Mouse (Mus musculus) bone marrow, adult 2 months (tissue): Measurements from ENCODE around the gene Wdr20.

Experiments used
- CTCF ChIP-seq: fragments of 200-500 bp; IDR thresholded peaks from 2 replicates; pipeline ENCODE4 v1.5.1; 2011; ENCODE audit warnings: low read length, control low read depth; ENCODE audit not compliant: control insufficient read depth, insufficient read depth
- POLR2A ChIP-seq: fragments of 200-500 bp; IDR thresholded peaks from 2 replicates; pipeline ENCODE4 v1.6.1; 2011; ENCODE audit warnings: low read depth, mild to moderate bottlenecking, control low read depth, low read length, borderline replicate concordance; ENCODE audit not compliant: control insufficient read depth

- TF ChIP-seq CTCF = no peak
- TF ChIP-seq POLR2A = no peak
Observed at GRCm38 (mm10) chr12:110769660-110770297, 32.0 kb downstream of the Wdr20 start.
